Mouse (Mus musculus) T-helper 2 cell (primary cell): Measurements from ENCODE around the gene Zfp281.

ENCODE experiments used
- in situ Hi-C: fragments of 300-600 bp; cut with MboI, MseI; formaldehyde crosslinking; loops from one replicate; pipeline ENCODE4 v1.15.1; 2025; ENCODE audit warnings: high pct_unique_total_duplicates

The Zfp281 gene

GRCm38 (mm10) chr1:136624146-136625018, at the start of gene Zfp281:
Gene Zfp281, plus strand, starts transcription at chr1:136624901.
- in situ Hi-C loops: loop anchor here (10.0 kb wide), 1 partner anchor 60 kb away; no protein-coding TSS in a partner anchor

GRCm38 (mm10) chr1:136577890-136578663, 46.6 kb upstream of the Zfp281 start:
- in situ Hi-C loops: no loop called here

- in situ Hi-C loops: no loop called here
Measured at GRCm38 (mm10) chr1:136579360-136579759, 45.3 kb upstream of the Zfp281 start.

- in situ Hi-C loops: no loop called here
Measured at GRCm38 (mm10) chr1:136580266-136580665, 44.4 kb upstream of the Zfp281 start.

- in situ Hi-C loops: no loop called here
Measured at GRCm38 (mm10) chr1:136581841-136582240, 42.9 kb upstream of the Zfp281 start.

- in situ Hi-C loops: no loop called here
Measured at GRCm38 (mm10) chr1:136587761-136588405, 36.8 kb upstream of the Zfp281 start.

GRCm38 (mm10) chr1:136588908-136589307, 35.8 kb upstream of the Zfp281 start:
- in situ Hi-C loops: no loop called here

GRCm38 (mm10) chr1:136592741-136593140, 32.0 kb upstream of the Zfp281 start:
- in situ Hi-C loops: no loop called here

- in situ Hi-C loops: no loop called here
Measured at GRCm38 (mm10) chr1:136594235-136594850, 30.4 kb upstream of the Zfp281 start.

- in situ Hi-C loops: no loop called here
Measured at GRCm38 (mm10) chr1:136596821-136597220, 27.9 kb upstream of the Zfp281 start.

- in situ Hi-C loops: no loop called here
Measured at GRCm38 (mm10) chr1:136598286-136598685, 26.4 kb upstream of the Zfp281 start.

GRCm38 (mm10) chr1:136600067-136600466, 24.6 kb upstream of the Zfp281 start:
- in situ Hi-C loops: loop anchor here (5.0 kb wide), 1 partner anchor 97 kb away; no protein-coding TSS in a partner anchor

GRCm38 (mm10) chr1:136600647-136601345, 23.9 kb upstream of the Zfp281 start:
- in situ Hi-C loops: loop anchor here (5.0 kb wide), 1 partner anchor 97 kb away; no protein-coding TSS in a partner anchor

GRCm38 (mm10) chr1:136601346-136601888, 23.3 kb upstream of the Zfp281 start:
- in situ Hi-C loops: loop anchor here (5.0 kb wide), 1 partner anchor 96 kb away; no protein-coding TSS in a partner anchor

- in situ Hi-C loops: loop anchor here (5.0 kb wide), 1 partner anchor 95 kb away; no protein-coding TSS in a partner anchor
Measured at GRCm38 (mm10) chr1:136602303-136602702, 22.4 kb upstream of the Zfp281 start.

GRCm38 (mm10) chr1:136604190-136604589, 20.5 kb upstream of the Zfp281 start:
- in situ Hi-C loops: loop anchor here (5.0 kb wide), 1 partner anchor 93 kb away; no protein-coding TSS in a partner anchor

- in situ Hi-C loops: loop anchor here (5.0 kb wide), 1 partner anchor 473 kb away; the partner anchor contains the start of gene Kif21b
Measured at GRCm38 (mm10) chr1:136605790-136606189, 18.9 kb upstream of the Zfp281 start.

- in situ Hi-C loops: loop anchor here (5.0 kb wide), 1 partner anchor 474 kb away; the partner anchor contains the start of gene Kif21b
Measured at GRCm38 (mm10) chr1:136606278-136606677, 18.4 kb upstream of the Zfp281 start.

GRCm38 (mm10) chr1:136608339-136609261, 16.1 kb upstream of the Zfp281 start:
- in situ Hi-C loops: loop anchor here (5.0 kb wide), 1 partner anchor 476 kb away; the partner anchor contains the start of gene Kif21b
